Mouse (Mus musculus) gastrocnemius, adult 2 months (tissue): ENCODE measurements around the gene Lor. TPM values are rescaled to one million over a fixed set of nuclear protein-coding genes. Genes with fewer than 3 reads are reported as not detected.

Experiments used
- DNase-seq: peaks from one replicate; pipeline ENCODE4 v3.0.0; 2022
- H3K27ac ChIP-seq: fragments of 200-600 bp; 2 replicates; pipeline ENCODE4 v1.8.1; 2022; ENCODE audit warnings: mild to moderate bottlenecking
- H3K4me3 ChIP-seq: fragments of 200-600 bp; 2 replicates; pipeline ENCODE4 v1.8.1; 2022; ENCODE audit warnings: mild to moderate bottlenecking, moderate library complexity
- CTCF ChIP-seq: fragments of 200-600 bp; IDR thresholded peaks from 2 replicates; pipeline ENCODE4 v1.8.1; 2022; ENCODE audit warnings: antibody characterized with exemption, mild to moderate bottlenecking, moderate library complexity
- intact Hi-C: fragments of 180-260 bp; cut with DNase I; formaldehyde crosslinking; loops from one replicate; pipeline ENCODE4 v1.15.1; 2025
- long read RNA-seq, 2 experiments: library from polyadenylated mRNA; stranded (forward); transcript quantifications; one replicate each; pipeline ENCODE4 v2.0.0; 2021
- microRNA-seq: library from miRNA; unstranded; fragments of <30 nt; microRNA quantifications from one replicate; pipeline ENCODE4 v1.2.0, GENCODE M21; 2021
- total RNA-seq, 2 experiments: library from RNA; stranded (reverse); gene quantifications; 2 replicates each; pipeline ENCODE4 v1.2.3; 2021

Lor gene
- not detected for total RNA-seq
- long read RNA-seq, experiment 1: 0 reads
- long read RNA-seq, experiment 2: 0 reads

DNA sequence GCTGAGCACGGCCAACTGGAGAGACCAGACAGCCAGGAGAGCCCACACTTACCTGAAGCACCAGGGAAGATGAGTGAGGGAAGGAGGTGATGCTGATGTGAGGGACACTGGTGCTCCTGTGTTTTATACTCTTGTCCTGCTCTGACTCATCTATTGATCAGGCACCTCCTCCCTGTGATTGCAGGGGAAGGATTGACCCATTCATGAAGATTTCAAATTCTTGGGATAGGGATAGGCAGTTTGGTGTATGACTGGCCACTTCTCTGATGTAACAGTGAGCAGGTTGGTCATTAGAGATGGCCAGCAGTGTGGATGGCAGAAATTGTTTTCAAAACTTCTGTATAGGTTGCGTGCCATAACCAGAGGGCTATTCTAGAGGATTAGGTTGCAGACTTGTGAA lies at the start of gene Lor:
Gene Lor (minus strand): TSS at position 101 of the 400 bp plus-strand sequence.
- peak within 1 kb of the TSS; percentile 84 for H3K4me3 ChIP-seq
- no peak for TF ChIP-seq CTCF
- DNase-seq: no peak
- H3K27ac ChIP-seq: no peak within 1 kb of the TSS
- intact Hi-C loops: no loop called here

- Histone ChIP-seq H3K4me3 (no peak within 1 kb of the TSS), H3K27ac (no peak within 1 kb of the TSS)
- intact Hi-C loops: no loop called here
- no peak for TF ChIP-seq CTCF
- no peak for DNase-seq
These were observed 40.9 kb upstream of the Lor start, which contains the start of gene Prr9 for GRCm38 (mm10) chr3:92123847-92124246. TSS of gene Prr9 (minus strand) at chr3:92123947.

GRCm38 (mm10) chr3:92120902-92121301 lies 38.0 kb upstream of the Lor start:
- Histone ChIP-seq H3K27ac (no peak overlapping the region), H3K4me3 (no peak overlapping the region)
- intact Hi-C loops: no loop called here
- no peak for TF ChIP-seq CTCF
- DNase-seq: no peak

- intact Hi-C loops: no loop called here
- peak; percentile 33 for TF ChIP-seq CTCF
- DNase-seq: no peak
- Histone ChIP-seq H3K4me3 (no peak overlapping the region), H3K27ac (no peak overlapping the region)
These were observed 35.0 kb upstream of the Lor start for GRCm38 (mm10) chr3:92117930-92118329.

GRCm38 (mm10) chr3:92111526-92111925 lies 28.6 kb upstream of the Lor start:
- no peak overlapping the region for H3K4me3 ChIP-seq
- TF ChIP-seq CTCF: no peak
- intact Hi-C loops: no loop called here
- no peak for DNase-seq
- H3K27ac ChIP-seq: no peak overlapping the region

- TF ChIP-seq CTCF: no peak
- no peak overlapping the region for H3K27ac ChIP-seq
- intact Hi-C loops: no loop called here
- no peak for DNase-seq
- no peak overlapping the region for H3K4me3 ChIP-seq
These were observed 27.8 kb upstream of the Lor start for GRCm38 (mm10) chr3:92110790-92111189.

- intact Hi-C loops: no loop called here
- peak; percentile 47 for TF ChIP-seq CTCF
- no peak overlapping the region for H3K27ac ChIP-seq
- no peak overlapping the region for H3K4me3 ChIP-seq
- DNase-seq: no peak
These were observed 23.6 kb upstream of the Lor start for GRCm38 (mm10) chr3:92106582-92106981.

- TF ChIP-seq CTCF: no peak
- DNase-seq: no peak
- intact Hi-C loops: no loop called here
- peak overlapping the region; percentile 84 for H3K4me3 ChIP-seq
- no peak overlapping the region for H3K27ac ChIP-seq
These were observed 1.5 kb downstream of the Lor start for GRCm38 (mm10) chr3:92081285-92081931.

DNA sequence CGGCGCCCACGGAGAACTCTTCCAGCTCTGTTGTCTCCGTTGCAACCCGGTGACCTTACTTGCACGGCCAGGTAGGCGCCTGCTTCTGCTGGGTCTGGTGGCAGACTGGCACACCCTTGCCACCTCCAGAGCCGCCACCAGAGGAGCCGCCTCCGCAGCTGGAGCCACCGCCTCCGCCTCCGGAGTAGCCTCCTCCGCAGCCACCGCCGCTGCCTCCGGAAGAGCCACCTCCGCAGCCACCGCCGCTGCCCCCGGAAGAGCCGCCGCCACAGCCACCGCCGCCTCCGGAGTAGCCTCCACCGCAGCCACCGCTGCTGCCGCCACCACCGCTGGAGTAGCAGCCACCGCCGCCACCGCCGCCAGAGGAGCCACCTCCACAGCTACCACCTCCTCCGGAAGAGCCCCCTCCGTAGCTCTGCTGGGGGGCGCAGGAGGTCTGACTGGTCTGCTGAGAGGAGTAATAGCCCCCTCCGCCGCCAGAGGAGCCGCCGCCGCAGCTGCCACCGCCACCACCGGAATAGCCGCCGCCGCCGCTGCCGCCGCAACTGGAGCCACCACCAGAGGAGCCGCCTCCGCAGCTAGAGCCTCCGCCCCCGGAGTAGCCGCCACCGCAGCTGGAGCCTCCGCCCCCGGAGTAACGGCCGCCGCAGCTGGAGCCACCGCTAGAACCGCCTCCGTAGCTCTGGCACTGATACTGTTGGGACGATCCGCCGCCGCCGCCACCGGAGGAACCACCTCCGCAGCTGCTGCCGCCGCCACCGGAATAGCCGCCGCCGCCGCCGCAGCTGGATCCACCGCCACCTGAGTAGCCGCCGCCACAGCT lies 2.3 kb downstream of the Lor start:
- H3K4me3 ChIP-seq: peak overlapping the region; percentile 84
- no peak overlapping the region for H3K27ac ChIP-seq
- DNase-seq: peak; percentile 79
- peak; percentile 13 for TF ChIP-seq CTCF
- intact Hi-C loops: no loop called here

- peak; percentile 72 for TF ChIP-seq CTCF
- no peak overlapping the region for H3K4me3 ChIP-seq
- no peak overlapping the region for H3K27ac ChIP-seq
- intact Hi-C loops: no loop called here
- DNase-seq: no peak
These were observed 32.4 kb downstream of the Lor start for GRCm38 (mm10) chr3:92050382-92051054.

DNA sequence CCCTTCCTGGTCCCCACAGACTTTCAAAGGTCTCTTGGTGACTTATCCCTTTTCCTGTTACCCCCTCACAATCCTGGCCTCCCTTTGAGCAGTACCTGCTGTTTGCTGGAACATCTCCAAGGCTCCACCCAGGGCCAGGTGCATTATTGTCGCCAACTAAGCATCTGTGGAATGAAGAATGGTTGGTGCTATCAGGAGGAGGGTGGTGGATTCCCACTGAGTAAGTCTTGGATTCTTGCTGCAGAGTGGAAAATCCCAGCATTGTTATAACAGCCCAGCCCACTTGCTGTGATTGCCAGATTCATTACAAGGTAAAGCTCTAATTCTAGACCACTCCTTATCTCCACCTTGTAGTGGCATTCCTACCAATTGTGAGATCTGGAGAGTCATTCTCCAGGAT lies 49.0 kb downstream of the Lor start:
- intact Hi-C loops: no loop called here
- H3K4me3 ChIP-seq: no peak overlapping the region
- H3K27ac ChIP-seq: no peak overlapping the region
- no peak for DNase-seq
- no peak for TF ChIP-seq CTCF

GRCm38 (mm10) chr3:92033203-92033602 lies 49.7 kb downstream of the Lor start:
- H3K4me3 ChIP-seq: no peak overlapping the region
- DNase-seq: no peak
- no peak for TF ChIP-seq CTCF
- intact Hi-C loops: no loop called here
- no peak overlapping the region for H3K27ac ChIP-seq

Small RNAs within 50 kb of the gene (microRNA-seq; reads per million reads assigned to microRNA genes)
- gene Gm25145: not detected

Other genes with a start within 250 kb of the Lor start
- not detected for gene Pglyrp3, start 68.6 kb downstream of the Lor start, total RNA-seq
- gene Prr9, start 40.8 kb upstream of the Lor start, total RNA-seq: not detected
- not detected for gene Lelp1, start 59.6 kb upstream of the Lor start, total RNA-seq
- not detected for gene Sprr2a1, start 132.7 kb upstream of the Lor start, total RNA-seq
- not detected for gene Sprr2a2, start 132.8 kb upstream of the Lor start, total RNA-seq
- gene Sprr2a3, start 202.3 kb upstream of the Lor start, total RNA-seq: not detected
- not detected for gene Sprr2b, start 233.5 kb upstream of the Lor start, total RNA-seq